Mouse (Mus musculus): ENCODE measurements around the gene 1110051M20Rik. TPM values are rescaled to one million over a fixed set of nuclear protein-coding genes. Genes with fewer than 3 reads are reported as not detected.
A peak's percentile ranks its signal among the peaks of the same experiment; 100 is the strongest.

Gene 1110051M20Rik
- polyA plus RNA-seq, 1 experiment from 2014 or later, result 42.3 TPM

DNA sequence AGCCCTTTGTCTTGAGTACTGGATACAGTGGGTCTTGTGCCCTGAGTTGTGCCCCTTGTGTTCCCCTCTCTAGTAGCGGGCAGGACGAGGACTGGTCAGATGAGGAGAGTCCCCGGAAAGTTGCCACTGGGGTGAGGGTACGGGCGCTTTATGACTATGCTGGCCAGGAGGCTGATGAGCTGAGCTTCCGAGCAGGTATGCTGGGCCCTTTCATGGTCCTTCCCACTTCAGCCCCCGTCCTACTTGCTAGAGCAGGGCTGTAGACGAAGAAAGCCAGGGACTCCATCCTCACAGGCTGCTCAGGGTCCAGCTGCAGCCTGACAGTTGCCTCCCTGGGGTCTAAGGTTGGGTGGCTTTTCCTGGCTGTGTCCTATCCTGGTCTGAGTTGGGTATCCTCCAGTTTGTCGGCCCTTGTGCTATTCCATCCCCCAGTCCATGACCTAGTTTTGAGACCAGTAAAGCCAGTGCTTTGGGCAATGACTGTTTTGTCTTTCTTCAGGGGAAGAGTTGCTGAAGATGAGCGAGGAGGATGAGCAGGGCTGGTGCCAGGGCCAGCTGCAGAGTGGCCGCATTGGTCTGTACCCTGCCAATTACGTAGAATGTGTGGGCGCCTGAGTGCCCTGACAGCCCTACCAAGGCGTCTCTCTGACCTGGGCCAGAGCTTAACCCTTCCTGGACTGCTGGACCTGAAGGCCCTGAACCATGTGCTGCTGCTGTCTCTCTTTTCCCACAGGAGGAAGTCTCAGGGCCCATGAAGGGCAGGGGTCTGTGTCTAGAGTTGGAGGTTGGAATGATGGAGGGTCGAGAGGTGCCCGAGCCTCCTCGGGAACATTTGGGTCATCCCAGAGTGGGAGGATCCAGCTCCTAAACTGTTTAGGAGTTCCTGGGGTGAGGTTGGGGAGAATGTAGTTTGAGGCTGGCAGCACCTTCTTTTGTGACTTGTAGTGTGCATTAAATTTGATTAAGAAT is 180.5 kb downstream of the 1110051M20Rik start:
- ATAC-seq (ENCODE audit: insufficient read depth, low FRiP score), result no peak
- 84% methylated on average over 17 of the region's 17 CpGs for WGBS
- H3K36me3 ChIP-seq (ENCODE audit: control insufficient read depth, insufficient read depth, low read length), result peaks cover 14% of the 10 kb centered on the region; the same call in 1 of the 2 replicates

DNA sequence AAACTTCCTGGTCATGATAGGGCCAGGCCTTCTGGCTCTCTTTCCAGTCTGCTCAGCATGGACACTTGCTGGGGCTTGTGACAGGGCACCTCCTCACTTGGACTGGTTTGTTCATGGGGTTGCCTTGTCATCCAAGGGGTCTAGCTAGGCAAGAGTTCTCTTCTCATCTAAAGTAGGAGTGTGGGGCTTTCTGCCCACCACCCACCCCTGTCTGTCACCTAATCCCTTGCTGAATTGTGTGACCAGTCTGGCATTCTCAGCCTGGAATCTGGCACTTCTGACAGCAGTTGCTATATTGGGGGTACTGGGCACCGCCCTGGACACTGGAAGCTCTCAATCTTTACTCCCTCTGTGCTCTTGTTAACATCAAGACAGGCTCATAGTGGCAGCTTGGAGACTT is 185.0 kb downstream of the 1110051M20Rik start:
- Histone ChIP-seq H3K4me1 (ENCODE audit: control insufficient read depth, insufficient read depth, low read length) (peaks cover 13% of the 10 kb centered on the region), H3K9ac (ENCODE audit: low read length) (no peak overlapping the region), H3K9me3 (replicated peaks; ENCODE audit: control insufficient read depth, low read length) (no peaks in the 10 kb centered on the region), H3K4me3 (replicated peaks; ENCODE audit: low read length) (no peak overlapping the region), H3K27ac (ENCODE audit: low read length) (no peak overlapping the region), H3K4me2 (ENCODE audit: low read depth, low read length) (no peak overlapping the region), H3K27me3 (ENCODE audit: control insufficient read depth, insufficient read depth, low read length) (peaks cover 4% of the 10 kb centered on the region; the same call in 1 of the 2 replicates), H3K36me3 (ENCODE audit: control insufficient read depth, insufficient read depth, low read length) (no peaks in the 10 kb centered on the region)
- 93% methylated on average over 1 of the region's 1 CpGs for WGBS
- no peak for ATAC-seq (ENCODE audit: insufficient read depth, low FRiP score)

More for the DNA sequence above, 180.5 kb downstream of the 1110051M20Rik start:
- H3K9ac ChIP-seq (ENCODE audit: low read length), result peak overlapping the region; percentile 50
- peak overlapping the region; percentile 53 for H3K27ac ChIP-seq (ENCODE audit: low read length)
- H3K4me2 ChIP-seq (ENCODE audit: low read depth, low read length), result peak overlapping the region; percentile 49
- peaks cover 14% of the 10 kb centered on the region for H3K4me1 ChIP-seq (ENCODE audit: control insufficient read depth, insufficient read depth, low read length)
- H3K9me3 ChIP-seq (replicated peaks; ENCODE audit: control insufficient read depth, low read length), result no peaks in the 10 kb centered on the region
- no peaks in the 10 kb centered on the region for H3K27me3 ChIP-seq (ENCODE audit: control insufficient read depth, insufficient read depth, low read length)
- peak overlapping the region; percentile 85 for H3K4me3 ChIP-seq (replicated peaks; ENCODE audit: low read length)

DNA sequence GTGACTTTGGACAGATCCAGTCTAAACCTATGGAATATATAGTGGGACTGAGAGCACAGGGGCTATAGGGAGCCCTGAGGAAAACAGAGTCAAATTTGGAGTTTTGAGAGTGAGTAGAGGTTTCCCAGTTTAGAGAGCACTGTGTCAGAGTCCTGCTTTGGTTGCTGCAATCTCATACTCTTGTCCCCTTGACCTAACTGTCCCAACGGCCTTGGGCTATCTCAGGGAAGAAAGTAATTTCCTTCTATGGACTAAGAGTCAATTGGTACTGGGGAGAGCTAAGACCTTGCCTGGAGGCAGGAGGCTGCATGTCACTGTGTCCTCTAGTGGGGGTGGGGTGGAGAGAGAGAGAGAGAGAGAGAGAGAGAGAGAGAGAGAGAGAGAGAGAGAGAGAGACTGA is 185.7 kb downstream of the 1110051M20Rik start:
- Histone ChIP-seq H3K36me3 (ENCODE audit: control insufficient read depth, insufficient read depth, low read length) (no peaks in the 10 kb centered on the region), H3K9me3 (replicated peaks; ENCODE audit: control insufficient read depth, low read length) (no peaks in the 10 kb centered on the region), H3K4me3 (replicated peaks; ENCODE audit: low read length) (no peak overlapping the region), H3K4me2 (ENCODE audit: low read depth, low read length) (peak overlapping the region; percentile 65), H3K27me3 (ENCODE audit: control insufficient read depth, insufficient read depth, low read length) (peaks cover 4% of the 10 kb centered on the region; the same call in 1 of the 2 replicates), H3K9ac (ENCODE audit: low read length) (peak overlapping the region; percentile 80), H3K4me1 (ENCODE audit: control insufficient read depth, insufficient read depth, low read length) (peaks cover 9% of the 10 kb centered on the region), H3K27ac (ENCODE audit: low read length) (peak overlapping the region; percentile 92; the same call in 1 of the 2 replicates)
- 50% methylated on average over 1 of the region's 1 CpGs for WGBS
- ATAC-seq (ENCODE audit: insufficient read depth, low FRiP score), result no peak

- ATAC-seq (ENCODE audit: insufficient read depth, low FRiP score), result peak; percentile 39; the same call in 1 of the 2 replicates
- WGBS, result 60% methylated on average over 5 of the region's 5 CpGs
- H3K4me3 ChIP-seq (replicated peaks; ENCODE audit: low read length), result peak overlapping the region; percentile 73
Observed at GRCm38 (mm10) chr2:91258054-91258453, 186.4 kb downstream of the 1110051M20Rik start.

GRCm38 (mm10) chr2:91257126-91257980 is 187.2 kb downstream of the 1110051M20Rik start:
- Histone ChIP-seq H3K4me1 (ENCODE audit: control insufficient read depth, insufficient read depth, low read length) (peaks cover 9% of the 10 kb centered on the region), H3K9ac (ENCODE audit: low read length) (peak overlapping the region; percentile 80), H3K36me3 (ENCODE audit: control insufficient read depth, insufficient read depth, low read length) (no peaks in the 10 kb centered on the region), H3K9me3 (replicated peaks; ENCODE audit: control insufficient read depth, low read length) (no peaks in the 10 kb centered on the region), H3K4me3 (replicated peaks; ENCODE audit: low read length) (peak overlapping the region; percentile 73), H3K27ac (ENCODE audit: low read length) (peak overlapping the region; percentile 92), H3K27me3 (ENCODE audit: control insufficient read depth, insufficient read depth, low read length) (peaks cover 4% of the 10 kb centered on the region; the same call in 1 of the 2 replicates), H3K4me2 (ENCODE audit: low read depth, low read length) (peak overlapping the region; percentile 65)
- WGBS, result 2% methylated on average over 22 of the region's 22 CpGs
- peak; percentile 65 for ATAC-seq (ENCODE audit: insufficient read depth, low FRiP score)

More at GRCm38 (mm10) chr2:91258054-91258453, 186.4 kb downstream of the 1110051M20Rik start:
- Histone ChIP-seq H3K9ac (ENCODE audit: low read length) (peak overlapping the region; percentile 80), H3K27ac (ENCODE audit: low read length) (peak overlapping the region; percentile 92), H3K4me1 (ENCODE audit: control insufficient read depth, insufficient read depth, low read length) (peaks cover 9% of the 10 kb centered on the region), H3K36me3 (ENCODE audit: control insufficient read depth, insufficient read depth, low read length) (no peaks in the 10 kb centered on the region), H3K27me3 (ENCODE audit: control insufficient read depth, insufficient read depth, low read length) (peaks cover 4% of the 10 kb centered on the region; the same call in 1 of the 2 replicates), H3K4me2 (ENCODE audit: low read depth, low read length) (peak overlapping the region; percentile 65), H3K9me3 (replicated peaks; ENCODE audit: control insufficient read depth, low read length) (no peaks in the 10 kb centered on the region)

- under 1% methylated on average over 52 of the region's 52 CpGs for WGBS
- H3K4me2 ChIP-seq (ENCODE audit: low read depth, low read length), result peak overlapping the region; percentile 65
- ATAC-seq (ENCODE audit: insufficient read depth, low FRiP score), result peak; percentile 76
- H3K9ac ChIP-seq (ENCODE audit: low read length), result peak overlapping the region; percentile 80
- H3K27ac ChIP-seq (ENCODE audit: low read length), result peak overlapping the region; percentile 92
- peak overlapping the region; percentile 73 for H3K4me3 ChIP-seq (replicated peaks; ENCODE audit: low read length)
- no peaks in the 10 kb centered on the region for H3K9me3 ChIP-seq (replicated peaks; ENCODE audit: control insufficient read depth, low read length)
- H3K27me3 ChIP-seq (ENCODE audit: control insufficient read depth, insufficient read depth, low read length), result peaks cover 4% of the 10 kb centered on the region; the same call in 1 of the 2 replicates
- no peaks in the 10 kb centered on the region for H3K36me3 ChIP-seq (ENCODE audit: control insufficient read depth, insufficient read depth, low read length)
- H3K4me1 ChIP-seq (ENCODE audit: control insufficient read depth, insufficient read depth, low read length), result peaks cover 9% of the 10 kb centered on the region
Observed at GRCm38 (mm10) chr2:91256256-91257125, 188.0 kb downstream of the 1110051M20Rik start.

GRCm38 (mm10) chr2:91255661-91256150 is 188.8 kb downstream of the 1110051M20Rik start, which contains the start of gene Pacsin3:
Pacsin3 (plus strand) TSS chr2:91255954.
- H3K27ac ChIP-seq (ENCODE audit: low read length), result peak within 1 kb of the TSS; percentile 92
- ATAC-seq (ENCODE audit: insufficient read depth, low FRiP score), result no peak
- WGBS, result 2% methylated on average over 27 of the region's 27 CpGs
- peak within 1 kb of the TSS; percentile 80 for H3K9ac ChIP-seq (ENCODE audit: low read length)
- peaks cover 4% of the 10 kb centered on the region; the same call in 1 of the 2 replicates for H3K27me3 ChIP-seq (ENCODE audit: control insufficient read depth, insufficient read depth, low read length)
- peak within 1 kb of the TSS; percentile 73 for H3K4me3 ChIP-seq (replicated peaks; ENCODE audit: low read length)
- H3K4me1 ChIP-seq (ENCODE audit: control insufficient read depth, insufficient read depth, low read length), result peaks cover 9% of the 10 kb centered on the region
- H3K4me2 ChIP-seq (ENCODE audit: low read depth, low read length), result peak within 1 kb of the TSS; percentile 65
- no peaks in the 10 kb centered on the region for H3K9me3 ChIP-seq (replicated peaks; ENCODE audit: control insufficient read depth, low read length)
- H3K36me3 ChIP-seq (ENCODE audit: control insufficient read depth, insufficient read depth, low read length), result no peaks in the 10 kb centered on the region
